Mouse (Mus musculus): ENCODE results near the gene Timm50. TPM values are rescaled to one million over a fixed set of nuclear protein-coding genes. Genes with fewer than 3 reads are reported as not detected.

Timm50 gene
- total and polyA plus RNA-seq, 2 experiments from 2014 or later: 82.9 to 125 TPM

DNA sequence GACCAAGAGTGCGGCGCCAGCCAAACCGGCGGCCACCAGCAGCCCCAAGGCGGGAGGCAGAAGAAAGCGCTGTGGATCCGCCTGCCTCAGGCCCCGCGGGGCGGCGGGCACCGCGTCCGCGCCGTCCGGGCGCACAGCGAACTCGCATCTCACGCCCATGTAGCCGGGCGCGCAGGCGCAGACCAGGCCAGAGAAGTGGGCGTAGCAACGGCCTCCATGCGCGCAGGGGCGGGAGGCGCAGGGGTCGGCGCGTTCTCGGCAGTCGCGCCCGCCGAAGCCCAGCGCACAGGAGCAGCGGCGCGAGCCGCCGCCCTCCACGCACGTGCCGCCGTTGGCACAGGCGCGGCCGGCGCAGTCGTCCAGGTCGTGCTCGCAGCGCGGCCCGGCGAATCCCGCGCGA is 17.4 kb downstream of the Timm50 start:
- peak; percentile 76 for ATAC-seq
- WGBS: 1% methylated on average over 62 of the region's 63 CpGs

GRCm38 (mm10) chr7:28290638-28291590 is 21.0 kb downstream of the Timm50 start, which contains the start of gene Selenov:
Selenov (minus strand) TSS chr7:28291186.
- peaks cover 11% of the 10 kb centered on the region for H3K27me3 ChIP-seq (ENCODE audit: insufficient read depth, low read length)
- ATAC-seq: peak; percentile 73
- WGBS: 2% methylated on average over 47 of the region's 52 CpGs

More for the DNA sequence above, 17.4 kb downstream of the Timm50 start:
- H3K4me2 ChIP-seq (ENCODE audit: low read depth, low read length): peak overlapping the region; percentile 81
- no peak for TF ChIP-seq CTCF (IDR thresholded peaks at IDR 0.05; ENCODE audit: low read depth)
- H3K9ac ChIP-seq (replicated peaks; ENCODE audit: low read length): peak overlapping the region; percentile 51
- H3K9me3 ChIP-seq (ENCODE audit: low read length): no peaks in the 10 kb centered on the region
- H3K36me3 ChIP-seq (ENCODE audit: insufficient read depth, low read length): no peaks in the 10 kb centered on the region
- H3K4me3 ChIP-seq (ENCODE audit: low read length): peak overlapping the region; percentile 49
- peaks cover 7% of the 10 kb centered on the region; the same call in 1 of the 2 replicates for H3K4me1 ChIP-seq (ENCODE audit: insufficient read depth, low read length)
- H3K27me3 ChIP-seq (ENCODE audit: insufficient read depth, low read length): peaks cover 4% of the 10 kb centered on the region; the same call in 1 of the 2 replicates
- DNase-seq (ENCODE audit: low spot score): peak; percentile 93
- H3K27ac ChIP-seq: no peak overlapping the region

GRCm38 (mm10) chr7:28290165-28290564 is 21.7 kb downstream of the Timm50 start:
- H3K4me1 ChIP-seq (ENCODE audit: insufficient read depth, low read length): peaks cover 7% of the 10 kb centered on the region; the same call in 1 of the 2 replicates
- H3K36me3 ChIP-seq (ENCODE audit: insufficient read depth, low read length): no peaks in the 10 kb centered on the region
- H3K9ac ChIP-seq (replicated peaks; ENCODE audit: low read length): peak overlapping the region; percentile 35; the same call in 1 of the 2 replicates
- peak overlapping the region; percentile 58 for H3K4me2 ChIP-seq (ENCODE audit: low read depth, low read length)
- TF ChIP-seq CTCF (IDR thresholded peaks at IDR 0.05; ENCODE audit: low read depth): peak; percentile 41
- H3K27me3 ChIP-seq (ENCODE audit: insufficient read depth, low read length): peaks cover 11% of the 10 kb centered on the region
- H3K27ac ChIP-seq: 0 out of 2 replicates have a peak overlapping the region, but pooled peaks have one; percentile 15
- DNase-seq (ENCODE audit: low spot score) (peak; percentile 59), ATAC-seq (peak; percentile 12)
- no peaks in the 10 kb centered on the region for H3K9me3 ChIP-seq (ENCODE audit: low read length)
- 1% methylated on average over 16 of the region's 18 CpGs for WGBS
- H3K4me3 ChIP-seq (ENCODE audit: low read length): peak overlapping the region; percentile 35

More at GRCm38 (mm10) chr7:28290638-28291590, 21.0 kb downstream of the Timm50 start, which contains the start of gene Selenov:
- peak; percentile 64 for TF ChIP-seq CTCF (IDR thresholded peaks at IDR 0.05; ENCODE audit: low read depth)
- Histone ChIP-seq H3K27ac (peak within 1 kb of the TSS; percentile 15; the same call in 1 of the 2 replicates), H3K9me3 (ENCODE audit: low read length) (no peaks in the 10 kb centered on the region), H3K4me1 (ENCODE audit: insufficient read depth, low read length) (peaks cover 7% of the 10 kb centered on the region; the same call in 1 of the 2 replicates), H3K4me2 (ENCODE audit: low read depth, low read length) (peak within 1 kb of the TSS; percentile 58), H3K4me3 (ENCODE audit: low read length) (peak within 1 kb of the TSS; percentile 35), H3K9ac (replicated peaks; ENCODE audit: low read length) (peak within 1 kb of the TSS; percentile 35), H3K36me3 (ENCODE audit: insufficient read depth, low read length) (no peaks in the 10 kb centered on the region)
- peak; percentile 74 for DNase-seq (ENCODE audit: low spot score)

DNA sequence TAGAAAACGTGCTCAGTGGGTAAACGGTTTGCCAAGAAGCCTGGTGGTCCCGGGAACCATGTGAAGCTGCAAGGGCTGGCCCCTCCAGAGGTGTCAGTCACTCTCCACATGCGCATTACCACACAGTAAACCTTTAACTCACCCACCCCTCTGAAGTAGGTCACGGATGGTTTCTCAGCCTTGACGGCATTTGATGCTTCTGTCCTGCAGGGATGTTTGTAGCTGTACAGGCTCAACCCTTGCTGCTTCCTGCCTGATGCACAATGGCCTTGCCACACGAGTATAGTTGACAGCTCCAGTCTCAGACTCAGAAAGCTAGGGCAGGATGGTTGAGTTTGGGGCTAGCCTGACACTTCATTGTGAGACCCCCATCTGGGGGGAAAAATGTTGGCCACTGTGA is 31.2 kb downstream of the Timm50 start:
- Histone ChIP-seq H3K4me3 (ENCODE audit: low read length) (no peak overlapping the region), H3K36me3 (ENCODE audit: insufficient read depth, low read length) (no peaks in the 10 kb centered on the region), H3K27ac (no peak overlapping the region), H3K4me2 (ENCODE audit: low read depth, low read length) (no peak overlapping the region), H3K9me3 (ENCODE audit: low read length) (no peaks in the 10 kb centered on the region), H3K27me3 (ENCODE audit: insufficient read depth, low read length) (no peaks in the 10 kb centered on the region), H3K4me1 (ENCODE audit: insufficient read depth, low read length) (peaks cover 8% of the 10 kb centered on the region), H3K9ac (replicated peaks; ENCODE audit: low read length) (no peak overlapping the region)
- WGBS: 66% methylated on average over 7 of the region's 7 CpGs
- DNase-seq (ENCODE audit: low spot score): no peak
- no peak for ATAC-seq
- no peak for TF ChIP-seq CTCF (IDR thresholded peaks at IDR 0.05; ENCODE audit: low read depth)

GRCm38 (mm10) chr7:28278279-28278652 is 33.6 kb downstream of the Timm50 start:
- H3K4me3 ChIP-seq (ENCODE audit: low read length): peak overlapping the region; percentile 65
- H3K9me3 ChIP-seq (ENCODE audit: low read length): no peaks in the 10 kb centered on the region
- H3K9ac ChIP-seq (replicated peaks; ENCODE audit: low read length): peak overlapping the region; percentile 90
- H3K36me3 ChIP-seq (ENCODE audit: insufficient read depth, low read length): peaks cover under 1% of the 10 kb centered on the region; the same call in 1 of the 2 replicates
- DNase-seq (ENCODE audit: low spot score) (no peak), ATAC-seq (0 out of 2 replicates have a peak, but pooled peaks have one; percentile 4)
- peak overlapping the region; percentile 90 for H3K4me2 ChIP-seq (ENCODE audit: low read depth, low read length)
- H3K27me3 ChIP-seq (ENCODE audit: insufficient read depth, low read length): no peaks in the 10 kb centered on the region
- 80% methylated on average over 7 of the region's 7 CpGs for WGBS
- TF ChIP-seq CTCF (IDR thresholded peaks at IDR 0.05; ENCODE audit: low read depth): no peak
- peaks cover 8% of the 10 kb centered on the region for H3K4me1 ChIP-seq (ENCODE audit: insufficient read depth, low read length)
- peak overlapping the region; percentile 89 for H3K27ac ChIP-seq

- ATAC-seq (peak; percentile 77), DNase-seq (ENCODE audit: low spot score) (peak; percentile 96)
- Histone ChIP-seq H3K4me1 (ENCODE audit: insufficient read depth, low read length) (peaks cover 8% of the 10 kb centered on the region), H3K4me3 (ENCODE audit: low read length) (peak within 1 kb of the TSS; percentile 65), H3K27ac (peak within 1 kb of the TSS; percentile 89), H3K27me3 (ENCODE audit: insufficient read depth, low read length) (no peaks in the 10 kb centered on the region), H3K9ac (replicated peaks; ENCODE audit: low read length) (peak within 1 kb of the TSS; percentile 90), H3K36me3 (ENCODE audit: insufficient read depth, low read length) (peaks cover 3% of the 10 kb centered on the region; the same call in 1 of the 2 replicates), H3K9me3 (ENCODE audit: low read length) (no peaks in the 10 kb centered on the region), H3K4me2 (ENCODE audit: low read depth, low read length) (peak within 1 kb of the TSS; percentile 90)
- 3% methylated on average over 68 of the region's 68 CpGs for WGBS
- peak; percentile 93 for TF ChIP-seq CTCF (IDR thresholded peaks at IDR 0.05; ENCODE audit: low read depth)
Measured at GRCm38 (mm10) chr7:28277615-28278278, 34.1 kb downstream of the Timm50 start, which contains the start of gene Eid2b. Eid2b (plus strand) TSS chr7:28277739.

All from hindbrain, postnatal 0 days (tissue).